Mouse (Mus musculus) lung, postnatal 0 days (tissue): Measurements from ENCODE around the gene B3gat1.

Experiments
- CTCF ChIP-seq: IDR thresholded peaks from 2 replicates; pipeline ENCODE4 v1.5.1; 2016; ENCODE audit warnings: antibody characterized with exemption, mild to moderate bottlenecking
- EP300 ChIP-seq: IDR thresholded peaks from 2 replicates; pipeline ENCODE4 v1.6.1; 2016; ENCODE audit warnings: antibody characterized with exemption, mild to moderate bottlenecking, control low read depth

DNA sequence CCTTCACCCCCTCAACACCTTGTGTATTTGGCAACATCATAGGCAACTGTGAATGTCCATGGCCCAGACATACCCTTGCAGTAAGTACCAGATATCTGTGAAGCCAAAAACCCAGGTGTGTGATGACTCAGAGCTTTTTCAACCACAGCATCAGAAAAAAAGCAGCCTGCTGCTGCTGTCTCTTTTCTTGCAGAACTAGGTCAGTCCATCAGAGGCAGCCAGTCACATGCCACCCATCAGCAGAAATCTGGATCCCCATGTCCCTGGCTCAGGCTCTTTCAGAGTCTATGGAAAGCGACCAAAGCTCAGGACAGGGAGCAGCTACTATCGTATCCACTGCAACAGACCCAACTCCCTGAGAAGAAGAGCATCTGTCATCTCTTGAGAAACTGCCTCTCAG lies 33.2 kb upstream of the B3gat1 start:
- TF ChIP-seq CTCF: no peak
- no peak for TF ChIP-seq EP300
